Mouse (Mus musculus): ENCODE measurements around the gene Tmem132b. TPM values are rescaled to one million over a fixed set of nuclear protein-coding genes. Genes with fewer than 3 reads are reported as not detected.

The Tmem132b gene
- polyA plus RNA-seq, 1 experiment from 2014 or later, result 0.74 TPM

DNA sequence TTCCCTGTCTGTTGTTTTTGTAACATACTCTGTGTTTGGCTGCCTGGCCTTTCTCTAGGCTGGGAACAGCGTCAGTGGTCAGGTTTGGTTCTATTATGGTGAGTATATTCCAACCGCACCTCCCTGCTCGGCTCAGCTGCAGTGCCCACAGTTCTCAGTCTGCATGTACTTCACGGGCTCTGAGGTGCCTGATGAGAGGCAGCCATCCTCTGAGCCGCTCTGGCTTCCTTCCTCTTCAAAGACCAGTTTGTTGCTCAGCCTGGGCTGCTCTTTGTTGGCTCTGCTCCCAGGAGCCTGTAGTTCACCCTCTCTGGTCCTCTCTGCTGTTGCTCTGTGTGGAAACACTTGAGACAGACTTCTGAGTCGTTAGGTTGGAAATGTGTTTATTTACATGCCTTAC lies 151.9 kb downstream of the Tmem132b start:
- H3K27me3 ChIP-seq (ENCODE audit: control insufficient read depth, insufficient read depth, low read length), result no peaks in the 10 kb centered on the region
- H3K9ac ChIP-seq (ENCODE audit: low read depth, low read length), result no peak overlapping the region
- DNase-seq (ENCODE audit: low spot score), result no peak
- H3K4me1 ChIP-seq (replicated peaks; ENCODE audit: control insufficient read depth, insufficient read depth, low read length), result no peaks in the 10 kb centered on the region
- no peak overlapping the region for H3K4me2 ChIP-seq (replicated peaks; ENCODE audit: low read depth, low read length)
- ATAC-seq (ENCODE audit: low FRiP score), result no peak
- H3K4me3 ChIP-seq (ENCODE audit: low read depth, low read length), result no peak overlapping the region
- H3K27ac ChIP-seq (ENCODE audit: low read depth, low read length), result no peak overlapping the region
- no peaks in the 10 kb centered on the region for H3K9me3 ChIP-seq (ENCODE audit: control insufficient read depth, low read length)
- WGBS, result 79% methylated on average over 6 of the region's 6 CpGs
- H3K36me3 ChIP-seq (ENCODE audit: control insufficient read depth, insufficient read depth, low read length), result no peaks in the 10 kb centered on the region

DNA sequence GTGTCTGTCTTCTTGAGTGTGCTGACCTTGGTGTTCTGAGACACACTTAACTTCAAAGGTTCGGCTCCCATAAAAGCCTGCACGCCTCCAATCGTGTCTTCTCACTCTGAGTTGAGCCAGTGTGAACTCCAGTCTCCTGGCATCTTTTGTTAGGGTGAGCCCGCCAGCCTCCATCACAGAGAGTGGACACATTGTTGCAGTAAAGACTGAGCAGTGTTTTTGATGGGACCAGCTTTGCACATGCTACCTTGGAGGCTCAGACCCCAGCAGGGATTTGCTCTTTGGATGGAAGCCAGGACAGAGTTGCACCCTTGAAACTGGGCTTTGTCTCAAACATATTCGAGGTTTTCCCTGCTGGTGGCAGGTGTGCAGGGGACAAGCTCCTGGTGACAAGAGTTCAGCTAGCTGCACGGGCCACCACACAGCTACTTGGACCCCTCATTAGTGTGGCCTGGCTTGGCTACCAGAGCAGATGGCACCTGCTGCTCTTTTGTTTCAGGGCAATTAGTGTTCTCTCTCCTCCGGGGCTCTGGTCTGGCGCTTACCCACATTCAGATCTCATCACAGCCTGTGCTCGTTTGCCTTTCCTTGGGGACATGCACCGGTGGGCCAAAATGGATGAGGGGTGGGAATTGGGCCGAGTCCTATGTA lies 154.2 kb downstream of the Tmem132b start:
- 64% methylated on average over 11 of the region's 11 CpGs for WGBS

GRCm38 (mm10) chr5:125692538-125692937 lies 161.0 kb downstream of the Tmem132b start:
- H3K9me3 ChIP-seq (ENCODE audit: control insufficient read depth, low read length), result no peaks in the 10 kb centered on the region
- H3K36me3 ChIP-seq (ENCODE audit: control insufficient read depth, insufficient read depth, low read length), result no peaks in the 10 kb centered on the region
- H3K4me3 ChIP-seq (ENCODE audit: low read depth, low read length), result no peak overlapping the region
- H3K27me3 ChIP-seq (ENCODE audit: control insufficient read depth, insufficient read depth, low read length), result no peaks in the 10 kb centered on the region
- WGBS, result 71% methylated on average over 10 of the region's 10 CpGs
- H3K9ac ChIP-seq (ENCODE audit: low read depth, low read length), result no peak overlapping the region
- no peak overlapping the region for H3K27ac ChIP-seq (ENCODE audit: low read depth, low read length)
- no peak for ATAC-seq (ENCODE audit: low FRiP score)
- no peaks in the 10 kb centered on the region for H3K4me1 ChIP-seq (replicated peaks; ENCODE audit: control insufficient read depth, insufficient read depth, low read length)
- DNase-seq (ENCODE audit: low spot score), result peak; percentile 14
- H3K4me2 ChIP-seq (replicated peaks; ENCODE audit: low read depth, low read length), result no peak overlapping the region

More for the DNA sequence above, 154.2 kb downstream of the Tmem132b start:
- no peaks in the 10 kb centered on the region for H3K9me3 ChIP-seq (ENCODE audit: control insufficient read depth, low read length)
- H3K4me1 ChIP-seq (replicated peaks; ENCODE audit: control insufficient read depth, insufficient read depth, low read length), result no peaks in the 10 kb centered on the region
- H3K36me3 ChIP-seq (ENCODE audit: control insufficient read depth, insufficient read depth, low read length), result no peaks in the 10 kb centered on the region
- no peak overlapping the region for H3K27ac ChIP-seq (ENCODE audit: low read depth, low read length)
- H3K27me3 ChIP-seq (ENCODE audit: control insufficient read depth, insufficient read depth, low read length), result no peaks in the 10 kb centered on the region
- no peak overlapping the region for H3K9ac ChIP-seq (ENCODE audit: low read depth, low read length)
- no peak for DNase-seq (ENCODE audit: low spot score)
- H3K4me2 ChIP-seq (replicated peaks; ENCODE audit: low read depth, low read length), result no peak overlapping the region
- no peak for ATAC-seq (ENCODE audit: low FRiP score)
- no peak overlapping the region for H3K4me3 ChIP-seq (ENCODE audit: low read depth, low read length)

- Histone ChIP-seq H3K4me1 (replicated peaks; ENCODE audit: control insufficient read depth, insufficient read depth, low read length) (no peaks in the 10 kb centered on the region), H3K27ac (ENCODE audit: low read depth, low read length) (no peak overlapping the region), H3K27me3 (ENCODE audit: control insufficient read depth, insufficient read depth, low read length) (no peaks in the 10 kb centered on the region), H3K9me3 (ENCODE audit: control insufficient read depth, low read length) (no peaks in the 10 kb centered on the region), H3K4me3 (ENCODE audit: low read depth, low read length) (no peak overlapping the region), H3K36me3 (ENCODE audit: control insufficient read depth, insufficient read depth, low read length) (no peaks in the 10 kb centered on the region), H3K9ac (ENCODE audit: low read depth, low read length) (no peak overlapping the region), H3K4me2 (replicated peaks; ENCODE audit: low read depth, low read length) (no peak overlapping the region)
- DNase-seq (ENCODE audit: low spot score) (no peak), ATAC-seq (ENCODE audit: low FRiP score) (no peak)
- 80% methylated on average over 3 of the region's 3 CpGs for WGBS
Measured at GRCm38 (mm10) chr5:125699395-125699794, 167.8 kb downstream of the Tmem132b start.

DNA sequence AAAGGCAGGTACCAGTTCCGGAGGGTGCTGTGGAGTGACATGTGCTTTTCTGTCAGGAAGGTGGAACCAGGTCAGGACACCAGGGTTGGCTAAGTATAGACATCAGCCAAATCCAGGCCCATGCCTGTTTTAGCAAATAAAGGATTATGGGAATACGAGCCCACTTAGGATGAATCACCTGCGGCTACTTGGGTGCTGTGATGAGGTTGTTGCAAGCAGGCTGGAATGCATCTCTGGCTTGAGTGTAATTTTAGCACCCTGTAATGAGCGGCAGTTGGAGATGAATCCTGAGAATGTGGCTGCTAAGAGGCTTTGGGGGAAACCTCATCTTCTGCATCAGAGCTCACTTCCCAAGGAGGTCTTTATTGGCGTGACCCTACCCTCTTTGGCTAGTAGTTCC lies 168.7 kb downstream of the Tmem132b start:
- H3K4me2 ChIP-seq (replicated peaks; ENCODE audit: low read depth, low read length), result no peak overlapping the region
- no peak for DNase-seq (ENCODE audit: low spot score)
- no peaks in the 10 kb centered on the region for H3K9me3 ChIP-seq (ENCODE audit: control insufficient read depth, low read length)
- no peak overlapping the region for H3K4me3 ChIP-seq (ENCODE audit: low read depth, low read length)
- no peak for ATAC-seq (ENCODE audit: low FRiP score)
- no peak overlapping the region for H3K9ac ChIP-seq (ENCODE audit: low read depth, low read length)
- H3K27ac ChIP-seq (ENCODE audit: low read depth, low read length), result no peak overlapping the region
- H3K27me3 ChIP-seq (ENCODE audit: control insufficient read depth, insufficient read depth, low read length), result no peaks in the 10 kb centered on the region
- no peaks in the 10 kb centered on the region for H3K4me1 ChIP-seq (replicated peaks; ENCODE audit: control insufficient read depth, insufficient read depth, low read length)
- H3K36me3 ChIP-seq (ENCODE audit: control insufficient read depth, insufficient read depth, low read length), result no peaks in the 10 kb centered on the region
- 90% methylated on average over 5 of the region's 5 CpGs for WGBS

DNA sequence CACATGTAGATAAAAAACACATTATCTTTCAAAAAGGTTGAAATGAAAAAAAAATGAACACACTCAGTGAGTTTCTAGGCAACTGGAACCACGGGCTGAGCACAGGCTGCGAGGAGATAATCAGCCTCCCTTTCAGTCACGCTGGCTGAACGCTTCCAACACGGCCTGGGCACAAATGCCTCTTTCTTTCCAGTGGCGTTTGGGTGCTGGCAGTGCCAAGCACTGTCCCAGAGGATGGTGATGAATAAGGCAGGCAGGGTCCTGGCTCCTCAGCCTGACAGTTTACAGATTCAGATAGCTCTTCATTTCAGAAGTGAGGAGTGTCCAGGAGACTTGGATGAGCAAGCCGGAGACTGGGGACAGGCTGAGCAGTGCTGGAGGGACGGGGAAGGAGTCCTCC lies 173.8 kb downstream of the Tmem132b start:
- Histone ChIP-seq H3K9ac (ENCODE audit: low read depth, low read length) (no peak overlapping the region), H3K36me3 (ENCODE audit: control insufficient read depth, insufficient read depth, low read length) (no peaks in the 10 kb centered on the region), H3K4me3 (ENCODE audit: low read depth, low read length) (no peak overlapping the region), H3K4me2 (replicated peaks; ENCODE audit: low read depth, low read length) (no peak overlapping the region), H3K9me3 (ENCODE audit: control insufficient read depth, low read length) (no peaks in the 10 kb centered on the region), H3K27ac (ENCODE audit: low read depth, low read length) (no peak overlapping the region), H3K27me3 (ENCODE audit: control insufficient read depth, insufficient read depth, low read length) (no peaks in the 10 kb centered on the region), H3K4me1 (replicated peaks; ENCODE audit: control insufficient read depth, insufficient read depth, low read length) (no peaks in the 10 kb centered on the region)
- DNase-seq (ENCODE audit: low spot score) (no peak), ATAC-seq (ENCODE audit: low FRiP score) (no peak)
- WGBS, result 78% methylated on average over 8 of the region's 8 CpGs

DNA sequence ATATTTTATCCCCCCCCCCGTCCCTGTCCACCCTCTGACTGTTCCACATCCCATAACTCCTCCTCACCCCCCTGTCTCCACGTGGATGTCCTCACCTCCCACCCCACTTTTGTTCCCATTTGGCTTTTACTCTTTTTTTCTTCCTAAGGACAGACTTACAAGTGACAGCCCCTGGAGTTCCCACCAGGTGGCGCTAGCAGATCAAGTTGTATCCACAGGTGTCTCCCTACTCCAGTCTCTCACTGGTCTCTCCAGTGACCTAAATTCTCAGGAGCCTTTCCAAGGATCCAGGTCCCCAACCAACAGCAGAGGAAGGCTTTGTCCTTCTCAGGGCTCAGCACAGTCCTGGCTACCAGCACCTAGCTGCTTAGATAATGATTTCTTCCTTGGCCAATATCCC lies 177.6 kb downstream of the Tmem132b start:
- H3K4me1 ChIP-seq (replicated peaks; ENCODE audit: control insufficient read depth, insufficient read depth, low read length), result no peaks in the 10 kb centered on the region
- H3K4me2 ChIP-seq (replicated peaks; ENCODE audit: low read depth, low read length), result no peak overlapping the region
- no peaks in the 10 kb centered on the region for H3K9me3 ChIP-seq (ENCODE audit: control insufficient read depth, low read length)
- H3K27me3 ChIP-seq (ENCODE audit: control insufficient read depth, insufficient read depth, low read length), result no peaks in the 10 kb centered on the region
- H3K4me3 ChIP-seq (ENCODE audit: low read depth, low read length), result no peak overlapping the region
- H3K36me3 ChIP-seq (ENCODE audit: control insufficient read depth, insufficient read depth, low read length), result no peaks in the 10 kb centered on the region
- ATAC-seq (ENCODE audit: low FRiP score) (no peak), DNase-seq (ENCODE audit: low spot score) (peak; percentile 75)
- WGBS, result 6% methylated on average over 3 of the region's 3 CpGs
- no peak overlapping the region for H3K9ac ChIP-seq (ENCODE audit: low read depth, low read length)
- H3K27ac ChIP-seq (ENCODE audit: low read depth, low read length), result no peak overlapping the region

- ATAC-seq (ENCODE audit: low FRiP score), result no peak
- Histone ChIP-seq H3K4me3 (ENCODE audit: low read depth, low read length) (no peak overlapping the region), H3K9me3 (ENCODE audit: control insufficient read depth, low read length) (no peaks in the 10 kb centered on the region), H3K27ac (ENCODE audit: low read depth, low read length) (no peak overlapping the region), H3K27me3 (ENCODE audit: control insufficient read depth, insufficient read depth, low read length) (no peaks in the 10 kb centered on the region), H3K9ac (ENCODE audit: low read depth, low read length) (no peak overlapping the region), H3K4me2 (replicated peaks; ENCODE audit: low read depth, low read length) (no peak overlapping the region), H3K36me3 (ENCODE audit: control insufficient read depth, insufficient read depth, low read length) (no peaks in the 10 kb centered on the region), H3K4me1 (replicated peaks; ENCODE audit: control insufficient read depth, insufficient read depth, low read length) (no peaks in the 10 kb centered on the region)
- DNase-seq (ENCODE audit: low spot score), result no peak
- WGBS, result 93% methylated on average over 7 of the region's 7 CpGs
Measured at GRCm38 (mm10) chr5:125726815-125727214, 195.2 kb downstream of the Tmem132b start.

DNA sequence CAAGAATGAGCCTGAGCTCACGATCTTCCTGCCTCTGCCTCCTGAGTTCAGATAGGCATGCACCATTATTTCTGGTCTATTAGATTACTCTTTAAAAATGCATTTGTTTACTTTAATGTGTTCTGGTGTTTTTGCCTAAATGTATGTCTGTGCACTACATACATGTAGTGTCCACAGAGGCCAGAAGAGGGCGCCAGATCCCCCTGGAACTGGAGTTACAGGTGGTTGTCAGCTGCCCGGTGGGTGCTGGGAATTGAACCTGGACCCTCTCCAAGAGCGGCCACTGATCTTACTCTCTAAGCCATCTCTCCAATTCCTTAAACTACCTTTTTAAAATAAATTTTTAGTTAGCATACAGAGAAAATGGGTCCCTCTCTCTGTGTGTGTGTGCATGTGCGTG lies 195.9 kb downstream of the Tmem132b start:
- ATAC-seq (ENCODE audit: low FRiP score), result no peak
- Histone ChIP-seq H3K27me3 (ENCODE audit: control insufficient read depth, insufficient read depth, low read length) (no peaks in the 10 kb centered on the region), H3K36me3 (ENCODE audit: control insufficient read depth, insufficient read depth, low read length) (no peaks in the 10 kb centered on the region), H3K9ac (ENCODE audit: low read depth, low read length) (no peak overlapping the region), H3K27ac (ENCODE audit: low read depth, low read length) (no peak overlapping the region), H3K4me3 (ENCODE audit: low read depth, low read length) (no peak overlapping the region), H3K4me2 (replicated peaks; ENCODE audit: low read depth, low read length) (no peak overlapping the region), H3K9me3 (ENCODE audit: control insufficient read depth, low read length) (no peaks in the 10 kb centered on the region), H3K4me1 (replicated peaks; ENCODE audit: control insufficient read depth, insufficient read depth, low read length) (no peaks in the 10 kb centered on the region)
- 86% methylated on average over 5 of the region's 5 CpGs for WGBS
- DNase-seq (ENCODE audit: low spot score), result no peak

All from hindbrain, embryonic 11.5 days (tissue).